Mouse (Mus musculus): ENCODE results near the gene Ift88. TPM values are rescaled to one million over a fixed set of nuclear protein-coding genes. Genes with fewer than 3 reads are reported as not detected.

Ift88 gene
- total RNA-seq, 2 experiments from 2014 or later = 10.2 to 12.2 TPM

Other genes starting within 250 kb of the Ift88 start
- gene Cryl1, start 25.5 kb upstream of the Ift88 start, total RNA-seq (2021) = 10 to 100 TPM; 12.7 to 18.4 TPM
- 1 to 10 TPM; 1.9 to 2.5 TPM for gene Il17d, start 100.7 kb downstream of the Ift88 start, total RNA-seq (2021)
- gene Eef1akmt1, start 147.6 kb downstream of the Ift88 start, total RNA-seq (2021) = 10 to 100 TPM; 26.4 to 27.5 TPM
- 10 to 100 TPM; 32.9 to 33.9 TPM for gene Xpo4, start 241.4 kb downstream of the Ift88 start, total RNA-seq (2021)

All from adrenal gland, postnatal 36 days (tissue).